25 mouse cellular contexts compared by ENCODE assay signal in genomic region chr16:48868663-48869062, GRCm38 (mm10). TPM values are rescaled to one million over a fixed set of nuclear protein-coding genes. Genes with fewer than 3 reads are reported as not detected.
DNase-seq lines count a peak whose midpoint lies in the region; ATAC-seq and TF ChIP-seq lines count a peak whose summit lies in the region.
"Had no signal": no experiment of that assay in that cellular context is flagged by ENCODE, and none has a peak within 500 bp of the region (broad histone marks: within the 10 kb centered on the region; RNA-seq: fewer than 3 reads in every experiment).

No protein-coding gene starts in this region.

- H3K4me3 ChIP-seq in CH12.LX (replicated peaks in 1 of 3; ENCODE audit: low read depth in 2 of 3, low read length in 2 of 3, poor library complexity in 1 of 3): no peak overlapping the region
- no peak overlapping the region for H3K4me3 ChIP-seq in kidney, embryonic 14.5 days (ENCODE audit: low read length)
- H3K4me3 ChIP-seq in limb, embryonic 10.5 days: no peak overlapping the region
- H3K4me3 ChIP-seq in gastrocnemius, adult 2 months: no peak overlapping the region
- H3K4me3 ChIP-seq: embryonic facial prominence, embryonic 10.5 days; forebrain, embryonic 13.5 days; heart, embryonic 10.5 days; hindbrain, embryonic 10.5 days had no signal

- H3K4me1 ChIP-seq in CH12.LX (ENCODE audit: control insufficient read depth in 1 of 2, insufficient read depth in 2 of 2): peaks cover 0 to 7% of the 10 kb centered on the region in 2 experiments; a peak in 1 of 4 replicates
- H3K4me1 ChIP-seq in kidney, embryonic 14.5 days (ENCODE audit: control insufficient read depth, insufficient read depth, low read length): no peaks in the 10 kb centered on the region
- H3K4me1 ChIP-seq in limb, embryonic 10.5 days: no peaks in the 10 kb centered on the region
- H3K4me1 ChIP-seq: embryonic facial prominence, embryonic 10.5 days; forebrain, embryonic 13.5 days; heart, embryonic 10.5 days; hindbrain, embryonic 10.5 days had no signal

- TF ChIP-seq RAD21 in CH12.LX (IDR thresholded peaks at IDR 0.05; ENCODE audit: low read depth, low read length): no peak

- H3K79me2 ChIP-seq in CH12.LX (replicated peaks; ENCODE audit: control insufficient read depth, extremely low read depth, insufficient read depth, poor library complexity, severe bottlenecking): no peaks in the 10 kb centered on the region

- TF ChIP-seq POLR2A in CH12.LX (IDR thresholded peaks at IDR 0.05; ENCODE audit: low read depth, low read length): no peak

- ATAC-seq in hematopoietic stem cell, adult 5-6 weeks (replicated peaks in 1 of 2; ENCODE audit: insufficient read depth in 1 of 2, low FRiP score in 2 of 2, low TSS enrichment in 1 of 2, low read depth in 1 of 2, poor library complexity in 2 of 2, severe bottlenecking in 2 of 2): peak; percentile 74 to 87
- peak; percentile 74 for ATAC-seq in neutrophil, adult 5-6 weeks (ENCODE audit: extremely low read depth, insufficient number of reproducible peaks, low FRiP score, poor library complexity, severe bottlenecking)
- no peak for ATAC-seq in kidney, embryonic 14.5 days (ENCODE audit: low FRiP score, low TSS enrichment)
- ATAC-seq: forebrain, embryonic 13.5 days; forebrain, postnatal 0 days had no signal

- in situ Hi-C loops in CH12.LX (cut with MboI; ENCODE audit: low pct_ligation_motif_present, low pct_unique_long_range_greater_than_20kb, low sequenced_read_pairs): no loop called here

- peak; percentile 37 for DNase-seq in CH12.LX (ENCODE audit: extremely low read depth)
- DNase-seq in MEL-GATA-1-ER (ENCODE audit: extremely low read depth, low read depth): peak; percentile 59
- DNase-seq in limb, embryonic 10.5 days (ENCODE audit: low spot score): no peak
- DNase-seq in kidney, adult 9 months: no peak
- DNase-seq in gastrocnemius, adult 2 months: no peak
- DNase-seq: adrenal gland, postnatal 14 days; cerebellum, adult 18-20 months; cerebellum, adult 9-11 months; cerebellum, postnatal 36 days; forebrain, postnatal 0 days; gastrocnemius, postnatal 36 days; heart, adult 18-20 months; heart, postnatal 10 days had no signal

- 71% methylated on average over 1 of the region's 1 CpGs for WGBS in kidney, embryonic 14.5 days
- WGBS in limb, embryonic 10.5 days: 91% methylated on average over 1 of the region's 1 CpGs

- H3K27me3 ChIP-seq in CH12.LX (replicated peaks): no peaks in the 10 kb centered on the region
- H3K27me3 ChIP-seq in kidney, embryonic 14.5 days (ENCODE audit: control insufficient read depth, insufficient read depth, low read length): no peaks in the 10 kb centered on the region
- H3K27me3 ChIP-seq in limb, embryonic 10.5 days (ENCODE audit: low read depth, poor library complexity, severe bottlenecking): no peaks in the 10 kb centered on the region
- H3K27me3 ChIP-seq: forebrain, embryonic 13.5 days had no signal

- TF ChIP-seq EP300 in CH12.LX (IDR thresholded peaks at IDR 0.05; ENCODE audit: low read length): peak; percentile 78

- H3K36me3 ChIP-seq in CH12.LX (replicated peaks in 1 of 2; ENCODE audit: control insufficient read depth in 1 of 2, insufficient read depth in 1 of 2, low read length in 1 of 2): no peaks in the 10 kb centered on the region
- no peaks in the 10 kb centered on the region for H3K36me3 ChIP-seq in kidney, embryonic 14.5 days (ENCODE audit: control insufficient read depth, insufficient read depth, low read length)
- H3K36me3 ChIP-seq in limb, embryonic 10.5 days: no peaks in the 10 kb centered on the region
- H3K36me3 ChIP-seq: embryonic facial prominence, embryonic 10.5 days; heart, embryonic 10.5 days; hindbrain, embryonic 10.5 days had no signal

- no peak overlapping the region for H3K4me2 ChIP-seq in CH12.LX (ENCODE audit: insufficient read depth, low read depth, poor library complexity, severe bottlenecking)
- no peak overlapping the region for H3K4me2 ChIP-seq in kidney, embryonic 14.5 days (replicated peaks; ENCODE audit: low read depth, low read length)
- H3K4me2 ChIP-seq: forebrain, embryonic 13.5 days; hindbrain, embryonic 14.5 days had no signal

- H3K9me3 ChIP-seq in CH12.LX (replicated peaks; ENCODE audit: low read length): peaks cover 17% of the 10 kb centered on the region
- H3K9me3 ChIP-seq in kidney, embryonic 14.5 days (ENCODE audit: control insufficient read depth, low read length): no peaks in the 10 kb centered on the region
- H3K9me3 ChIP-seq in limb, embryonic 10.5 days (replicated peaks): no peaks in the 10 kb centered on the region
- H3K9me3 ChIP-seq: embryonic facial prominence, embryonic 10.5 days; forebrain, embryonic 13.5 days; heart, embryonic 10.5 days; hindbrain, embryonic 10.5 days had no signal

- H3K9ac ChIP-seq in CH12.LX (ENCODE audit: insufficient read depth, low read depth): no peak overlapping the region
- no peak overlapping the region for H3K9ac ChIP-seq in kidney, embryonic 14.5 days (ENCODE audit: low read depth, low read length)
- H3K9ac ChIP-seq: forebrain, embryonic 13.5 days; forebrain, postnatal 0 days; hindbrain, embryonic 14.5 days had no signal

- dilution Hi-C loops in CH12.LX (cut with MboI; ENCODE audit: extremely low pct_ligation_motif_present, extremely low pct_unique_long_range_greater_than_20kb, low sequenced_read_pairs): no loop called here

- TF ChIP-seq CTCF in CH12.LX (conservative IDR thresholded peaks at IDR 0.05 in 1 of 2, IDR thresholded peaks at IDR 0.05 in 1 of 2; ENCODE audit: low read depth in 2 of 2, low read length in 2 of 2): no peak
- no peak for TF ChIP-seq CTCF in gastrocnemius, adult 2 months (IDR thresholded peaks at IDR 0.05)

- no peak overlapping the region for H3K27ac ChIP-seq in CH12.LX (ENCODE audit: insufficient read depth, low read depth)
- H3K27ac ChIP-seq in kidney, embryonic 14.5 days (ENCODE audit: low read depth, low read length): no peak overlapping the region
- no peak overlapping the region for H3K27ac ChIP-seq in limb, embryonic 10.5 days
- H3K27ac ChIP-seq in gastrocnemius, adult 2 months: no peak overlapping the region
- H3K27ac ChIP-seq: embryonic facial prominence, embryonic 10.5 days; forebrain, embryonic 13.5 days; heart, embryonic 10.5 days; hindbrain, embryonic 10.5 days; hindbrain, embryonic 14.5 days had no signal

- intact Hi-C loops in gastrocnemius, adult 2 months (cut with DNase I): no loop called here

TF ChIP-seq in CH12.LX, 34 proteins besides CTCF, POLR2A, EP300 and RAD21:
- TF ChIP-seq MAX (IDR thresholded peaks at IDR 0.05; ENCODE audit: low read length) (no peak), ZNF384 (IDR thresholded peaks at IDR 0.05; ENCODE audit: low read depth, low read length) (no peak), ELF1 (IDR thresholded peaks at IDR 0.05; ENCODE audit: low read depth, low read length) (no peak)

RNA-seq across cellular contexts. Expression of gene Retnlg, which starts 3.8 kb away (rescaled TPM):
- total RNA-seq in CH12.LX (2012; rRNA removed) (not detected in 2 replicates), CH12.LX (2014; rRNA removed) (not detected in 2 replicates)
- polyA plus RNA-seq in CH12.LX (2012; ENCODE audit: insufficient read length, low read depth): not detected in 2 replicates
- total RNA-seq in hematopoietic stem cell, adult 5-6 weeks (2017): 127 and 234 TPM in 2 replicates
- 1,046 and 1,151 TPM in 2 replicates for total RNA-seq in neutrophil, adult 5-6 weeks (2017)
- polyA plus RNA-seq in kidney, embryonic 14.5 days (2014; fragmentation: Nextera tagmentation; extraction: Ambion mirVana): not detected in 2 replicates
- polyA plus RNA-seq in limb, embryonic 10.5 days (2016; fragmentation: Nextera tagmentation; extraction: Ambion mirVana): not detected in 2 replicates
- under 1 TPM in 1 of 2 experiments, not detected in 1; 0.46 TPM for total RNA-seq in gastrocnemius, adult 2 months (2021)
- total RNA-seq: forebrain, postnatal 0 days; gastrocnemius, adult 18-20 months; gastrocnemius, postnatal 36 days; heart, adult 18-20 months had no signal
- polyA plus RNA-seq: C2C12; embryonic facial prominence, embryonic 10.5 days; forebrain, embryonic 13.5 days; heart, embryonic 10.5 days; heart, embryonic 14.5 days; hindbrain, embryonic 10.5 days had no signal

RNA-seq across cellular contexts. Expression of gene Retnla, which starts 26.3 kb away (rescaled TPM):
- total RNA-seq in CH12.LX (2012; rRNA removed) (not detected in 2 replicates), CH12.LX (2014; rRNA removed) (not detected in 2 replicates)
- polyA plus RNA-seq in CH12.LX (2012; ENCODE audit: insufficient read length, low read depth): not detected in 2 replicates
- total RNA-seq in hematopoietic stem cell, adult 5-6 weeks (2017): not detected in 2 replicates
- total RNA-seq in neutrophil, adult 5-6 weeks (2017): not detected in 2 replicates
- not detected in 2 replicates for polyA plus RNA-seq in kidney, embryonic 14.5 days (2014; fragmentation: Nextera tagmentation; extraction: Ambion mirVana)
- not detected in 2 replicates for polyA plus RNA-seq in limb, embryonic 10.5 days (2016; fragmentation: Nextera tagmentation; extraction: Ambion mirVana)
- 1 to 10 TPM; 2.8 to 8.4 TPM for total RNA-seq in gastrocnemius, adult 2 months (2021)
- total RNA-seq: forebrain, postnatal 0 days had no signal
- polyA plus RNA-seq: C2C12; embryonic facial prominence, embryonic 10.5 days; embryonic facial prominence, embryonic 14.5 days; forebrain, embryonic 13.5 days; heart, embryonic 10.5 days; heart, embryonic 14.5 days; hindbrain, embryonic 10.5 days; hindbrain, embryonic 14.5 days had no signal

RNA-seq across cellular contexts. Expression of gene Retnlb, which starts 52.0 kb away (rescaled TPM):
- total RNA-seq in CH12.LX (2012; rRNA removed): not detected in 2 replicates
- total RNA-seq in CH12.LX (2014; rRNA removed): not detected in 2 replicates
- not detected in 2 replicates for polyA plus RNA-seq in CH12.LX (2012; ENCODE audit: insufficient read length, low read depth)
- not detected in 2 replicates for total RNA-seq in hematopoietic stem cell, adult 5-6 weeks (2017)
- total RNA-seq in neutrophil, adult 5-6 weeks (2017): 0.93 TPM in 1 of 2 replicates, not detected in the other
- polyA plus RNA-seq in kidney, embryonic 14.5 days (2014; fragmentation: Nextera tagmentation; extraction: Ambion mirVana): not detected in 2 replicates
- polyA plus RNA-seq in limb, embryonic 10.5 days (2016; fragmentation: Nextera tagmentation; extraction: Ambion mirVana): not detected in 2 replicates
- not detected for total RNA-seq in gastrocnemius, adult 2 months (2021)
- total RNA-seq: adrenal gland, postnatal 14 days; forebrain, postnatal 0 days; gastrocnemius, adult 18-20 months; gastrocnemius, postnatal 36 days; heart, adult 18-20 months; heart, postnatal 10 days had no signal
- polyA plus RNA-seq: C2C12; embryonic facial prominence, embryonic 10.5 days; embryonic facial prominence, embryonic 14.5 days; forebrain, embryonic 13.5 days; forebrain, postnatal 0 days; heart, embryonic 10.5 days; heart, embryonic 14.5 days; hindbrain, embryonic 10.5 days; hindbrain, embryonic 14.5 days had no signal

Comparison
In these comparisons a context has a peak if more than half of its experiments do, and no peak if none do; other contexts are left out.
1. DNase-seq: peak in CH12.LX (single experiment) and MEL-GATA-1-ER (single experiment); none in limb, embryonic 10.5 days (single experiment), kidney, adult 9 months (single experiment) and gastrocnemius, adult 2 months (single experiment).
2. RNA of gene Retnlg, which starts 3.8 kb away (total RNA-seq): 1,046 to 1,151 TPM in neutrophil, adult 5-6 weeks and 127 to 234 TPM in hematopoietic stem cell, adult 5-6 weeks; 0.46 TPM in gastrocnemius, adult 2 months and not detected in CH12.LX; every median in the first group is over 10 times any median in the second.